Mouse (Mus musculus) spleen, adult 12 weeks (tissue): ENCODE measurements around the gene Btg2.

Experiments used
- DNase-seq: peaks from one replicate; pipeline ENCODE4 v3.0.0; 2022; ENCODE audit warnings: low spot score

Btg2 gene

DNA sequence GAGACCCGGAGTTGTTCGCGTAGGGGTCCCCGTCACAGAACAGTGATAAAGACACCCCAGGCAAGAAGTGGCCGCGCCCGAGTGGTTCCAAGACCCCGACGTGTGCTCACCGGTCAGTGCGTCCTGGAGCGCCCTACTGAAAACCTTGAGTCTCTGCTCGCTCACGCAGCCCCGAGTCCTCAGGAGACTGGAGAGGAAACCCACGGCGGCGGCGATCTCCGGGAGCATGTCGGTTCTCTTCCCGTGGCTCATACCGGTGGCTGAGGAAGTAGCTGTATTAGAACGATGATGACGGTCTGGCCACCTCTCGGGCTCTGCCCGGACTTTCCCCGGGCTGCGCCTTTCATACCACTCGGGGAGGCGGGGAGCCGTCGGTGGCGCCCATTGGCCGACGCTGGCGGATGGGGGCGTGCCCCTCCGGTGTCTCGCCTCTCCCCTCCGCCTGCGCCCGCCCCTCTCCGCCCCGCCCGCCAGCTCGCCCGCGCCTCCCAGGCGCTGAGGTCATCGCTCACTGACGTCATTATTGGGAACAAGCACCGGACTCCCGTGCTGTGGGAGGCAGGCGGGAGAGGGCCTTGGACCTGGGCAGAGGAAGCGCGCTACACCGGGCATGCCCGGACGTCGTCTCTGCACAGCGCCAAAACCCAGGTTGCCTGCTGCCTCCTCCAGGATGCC is at the start of gene Btg2:
TSS of gene Btg2 (minus strand) at position 319 of the 675 bp plus-strand sequence.
- DNase-seq, result peak; percentile 96

GRCm38 (mm10) chr1:134122195-134122594 is 43.3 kb upstream of the Btg2 start:
- no peak for DNase-seq

GRCm38 (mm10) chr1:134120179-134120578 is 41.3 kb upstream of the Btg2 start:
- peak; percentile 54 for DNase-seq

- DNase-seq, result no peak
These were observed 38.2 kb upstream of the Btg2 start for GRCm38 (mm10) chr1:134117110-134117509.

- no peak for DNase-seq
These were observed 36.5 kb upstream of the Btg2 start for GRCm38 (mm10) chr1:134115424-134115823.

GRCm38 (mm10) chr1:134114730-134115129 is 35.8 kb upstream of the Btg2 start:
- no peak for DNase-seq

DNA sequence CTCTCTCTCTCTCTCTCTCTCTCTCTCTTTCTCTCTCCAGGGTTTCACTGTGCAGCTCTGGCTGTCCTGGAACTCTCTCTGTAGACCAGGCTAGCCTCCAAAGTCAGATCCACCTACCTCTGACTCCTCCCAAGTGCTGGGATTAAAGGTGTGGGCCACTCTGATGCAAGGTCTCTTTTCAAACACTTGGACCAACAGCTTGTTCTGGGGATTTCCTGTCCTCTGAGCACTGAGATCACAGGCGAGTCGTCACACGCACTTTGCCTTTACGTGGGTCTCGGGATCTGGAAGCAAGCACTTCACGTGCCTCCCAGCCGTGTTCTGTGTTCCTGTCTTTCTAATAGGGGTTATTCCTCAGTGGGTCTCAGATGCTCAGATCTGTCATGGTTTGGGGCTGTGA is 35.1 kb upstream of the Btg2 start:
- no peak for DNase-seq

DNA sequence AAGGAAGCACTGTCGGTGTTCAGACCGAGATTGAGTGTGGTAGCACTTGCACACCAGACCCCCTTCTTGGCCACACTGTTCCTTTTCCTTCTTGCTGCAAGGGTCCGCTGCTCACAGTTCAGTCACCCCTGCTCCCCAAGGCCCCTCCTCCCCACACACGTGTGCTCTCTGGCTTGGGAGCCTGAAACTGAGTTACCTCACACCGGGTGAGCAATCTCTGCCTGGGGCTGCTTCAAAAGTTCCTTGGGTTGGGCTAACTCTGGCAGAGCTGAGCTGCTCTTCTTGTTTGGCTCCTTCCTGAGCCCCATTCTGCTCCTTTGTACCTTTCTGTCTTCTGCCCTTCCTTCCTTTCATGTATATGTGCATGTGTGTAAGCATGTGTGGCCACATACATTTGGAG is 34.6 kb upstream of the Btg2 start:
- no peak for DNase-seq

- DNase-seq, result no peak
These were observed 32.1 kb upstream of the Btg2 start, which contains the start of gene Chit1 for GRCm38 (mm10) chr1:134110979-134111378. Gene Chit1 (plus strand): TSS chr1:134111242.

GRCm38 (mm10) chr1:134110449-134110848 is 31.5 kb upstream of the Btg2 start:
- no peak for DNase-seq

DNA sequence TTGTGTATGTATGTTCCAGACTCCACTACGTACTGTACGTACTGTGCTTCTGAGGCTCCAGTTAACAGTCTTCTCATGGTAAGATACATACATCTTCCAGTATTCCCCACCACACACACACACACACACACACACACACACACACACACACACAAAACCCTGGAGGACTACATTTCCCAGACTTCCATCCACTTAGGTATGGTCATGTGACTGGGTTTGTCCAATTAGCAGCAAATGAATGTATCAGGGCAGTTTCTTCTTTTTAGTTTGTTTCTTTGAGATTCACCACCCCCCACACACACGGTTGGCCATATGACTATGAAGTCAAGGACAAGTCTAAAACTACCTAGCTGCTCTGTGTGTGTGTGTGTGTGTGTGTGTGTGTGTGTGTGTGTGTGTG is 31.1 kb upstream of the Btg2 start:
- DNase-seq, result no peak

GRCm38 (mm10) chr1:134107777-134108176 is 28.9 kb upstream of the Btg2 start:
- no peak for DNase-seq

GRCm38 (mm10) chr1:134106719-134107118 is 27.8 kb upstream of the Btg2 start:
- DNase-seq, result peak; percentile 57

DNA sequence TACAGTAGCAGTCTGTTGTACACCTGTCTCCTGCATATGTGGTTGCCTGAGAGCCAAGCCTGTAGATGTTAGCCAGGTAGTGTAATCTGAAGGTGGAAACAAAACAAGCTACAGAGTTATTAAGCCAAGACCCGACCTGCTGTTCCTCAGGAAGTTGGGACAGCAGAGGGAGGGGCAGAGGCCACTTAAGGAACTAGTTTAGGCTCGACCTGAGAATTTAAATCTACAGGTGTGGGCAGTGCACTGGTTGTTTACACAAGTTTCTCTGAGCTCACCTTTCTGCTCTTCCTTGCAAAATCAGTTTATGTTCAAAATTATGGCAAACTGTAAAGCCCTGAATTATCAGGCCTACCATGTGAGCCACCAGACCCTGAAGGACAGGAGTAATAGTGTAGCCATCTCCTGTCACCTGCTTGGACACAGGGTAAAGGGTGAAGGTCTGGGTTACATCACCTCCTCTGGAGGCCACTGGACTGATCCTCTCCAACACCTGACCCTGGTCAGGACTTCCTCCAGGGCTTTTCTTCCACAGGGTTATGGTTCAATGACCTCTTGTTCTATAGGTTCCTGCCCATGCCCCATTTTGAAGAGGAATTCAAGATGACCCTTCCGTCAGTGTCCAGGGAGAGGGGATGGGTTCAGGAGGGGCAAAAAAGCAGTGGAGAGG is 27.0 kb upstream of the Btg2 start:
- no peak for DNase-seq

- DNase-seq, result no peak
These were observed 26.3 kb upstream of the Btg2 start for GRCm38 (mm10) chr1:134105043-134105763.

GRCm38 (mm10) chr1:134103861-134104260 is 24.9 kb upstream of the Btg2 start:
- no peak for DNase-seq

GRCm38 (mm10) chr1:134101593-134101992 is 22.7 kb upstream of the Btg2 start:
- DNase-seq, result no peak

GRCm38 (mm10) chr1:134100928-134101327 is 22.0 kb upstream of the Btg2 start:
- DNase-seq, result no peak

DNA sequence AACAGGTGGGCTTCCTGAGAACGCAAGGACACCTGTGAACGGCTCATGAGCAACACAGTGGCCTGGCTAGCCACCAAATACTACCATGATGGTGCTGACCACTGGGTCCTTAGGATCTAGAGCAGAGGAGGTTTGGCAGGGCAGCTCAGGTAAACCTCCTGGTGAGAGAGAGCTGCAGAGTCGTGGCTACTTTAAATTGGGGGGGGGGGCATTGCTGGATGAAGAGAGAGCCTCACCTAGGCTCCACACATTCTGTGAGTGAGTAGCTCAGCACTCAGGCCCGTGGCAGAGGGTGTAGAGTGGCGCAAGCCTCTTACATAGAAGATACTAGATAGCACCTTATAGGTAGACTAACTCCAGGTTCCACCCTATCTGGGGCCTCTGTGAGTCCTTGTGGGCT is 21.5 kb upstream of the Btg2 start:
- no peak for DNase-seq

DNA sequence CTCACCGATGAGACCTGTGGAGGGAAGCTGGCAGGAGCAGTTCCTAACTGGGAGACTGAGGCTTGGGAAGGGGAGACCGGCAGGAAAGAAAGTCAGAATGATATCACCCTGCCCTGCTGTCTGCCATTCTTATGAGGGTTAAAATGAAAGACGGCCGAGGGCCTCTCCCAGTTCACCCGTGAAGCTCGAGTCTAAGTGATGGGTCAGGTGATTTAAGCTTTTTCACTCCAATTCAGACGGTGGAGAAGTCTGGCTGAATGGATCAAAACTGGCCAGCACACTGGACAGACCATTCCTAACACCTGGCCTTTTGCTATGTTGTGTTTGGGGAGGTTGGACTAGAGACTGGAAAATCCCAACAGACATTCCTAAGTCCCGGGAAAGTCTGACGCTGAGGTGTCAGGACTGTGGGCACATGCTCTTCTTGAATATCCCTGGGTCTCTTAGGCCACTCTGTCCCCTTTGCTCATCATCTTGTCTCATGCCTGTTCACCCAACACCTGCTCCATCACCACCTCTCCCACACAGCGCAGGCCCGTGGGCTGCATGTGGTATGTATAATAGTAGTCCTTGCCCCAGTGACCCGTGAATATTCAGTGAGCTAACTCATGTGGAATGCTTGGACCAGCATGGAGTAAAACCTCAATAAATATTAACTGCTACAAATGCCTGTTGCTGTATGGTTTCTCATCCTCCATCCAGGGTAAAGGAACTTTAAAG is 20.8 kb upstream of the Btg2 start:
- no peak for DNase-seq

- DNase-seq, result peak; percentile 73
These were observed 20.0 kb upstream of the Btg2 start for GRCm38 (mm10) chr1:134098726-134099515.
